Mouse (Mus musculus): Measurements from ENCODE around the gene Dip2b. TPM values are rescaled to one million over a fixed set of nuclear protein-coding genes. Genes with fewer than 3 reads are reported as not detected.

The Dip2b gene
- 1.9 and 2.3 TPM in 2 replicates for polyA plus RNA-seq (2012; rRNA removed)

DNA sequence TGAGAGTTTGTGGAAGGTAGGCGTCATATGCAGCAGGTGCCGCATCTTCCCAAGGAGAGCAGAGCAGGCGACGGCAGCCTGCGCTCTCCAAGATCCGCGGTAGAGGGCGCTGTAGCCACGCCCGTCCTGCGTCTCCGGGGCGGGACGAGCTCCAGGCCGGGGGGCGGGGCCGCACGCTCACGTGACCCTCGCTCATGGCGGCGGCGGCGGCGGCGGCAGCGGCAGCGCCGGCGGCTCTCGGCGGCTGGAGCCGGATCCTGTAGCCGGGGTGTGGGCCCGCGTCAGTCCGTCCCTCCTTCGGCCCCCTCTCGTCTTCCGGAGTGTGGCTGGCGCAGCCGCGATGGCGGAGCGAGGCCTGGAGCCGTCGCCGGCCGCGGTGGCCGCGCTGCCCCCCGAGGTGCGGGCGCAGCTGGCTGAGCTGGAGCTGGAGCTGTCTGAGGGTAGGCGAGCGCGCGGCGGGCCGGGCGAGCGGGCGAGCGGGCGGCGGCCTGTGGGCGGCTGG is at the start of gene Dip2b:
TSS of gene Dip2b (plus strand) at position 195 of the 502 bp plus-strand sequence.

DNA sequence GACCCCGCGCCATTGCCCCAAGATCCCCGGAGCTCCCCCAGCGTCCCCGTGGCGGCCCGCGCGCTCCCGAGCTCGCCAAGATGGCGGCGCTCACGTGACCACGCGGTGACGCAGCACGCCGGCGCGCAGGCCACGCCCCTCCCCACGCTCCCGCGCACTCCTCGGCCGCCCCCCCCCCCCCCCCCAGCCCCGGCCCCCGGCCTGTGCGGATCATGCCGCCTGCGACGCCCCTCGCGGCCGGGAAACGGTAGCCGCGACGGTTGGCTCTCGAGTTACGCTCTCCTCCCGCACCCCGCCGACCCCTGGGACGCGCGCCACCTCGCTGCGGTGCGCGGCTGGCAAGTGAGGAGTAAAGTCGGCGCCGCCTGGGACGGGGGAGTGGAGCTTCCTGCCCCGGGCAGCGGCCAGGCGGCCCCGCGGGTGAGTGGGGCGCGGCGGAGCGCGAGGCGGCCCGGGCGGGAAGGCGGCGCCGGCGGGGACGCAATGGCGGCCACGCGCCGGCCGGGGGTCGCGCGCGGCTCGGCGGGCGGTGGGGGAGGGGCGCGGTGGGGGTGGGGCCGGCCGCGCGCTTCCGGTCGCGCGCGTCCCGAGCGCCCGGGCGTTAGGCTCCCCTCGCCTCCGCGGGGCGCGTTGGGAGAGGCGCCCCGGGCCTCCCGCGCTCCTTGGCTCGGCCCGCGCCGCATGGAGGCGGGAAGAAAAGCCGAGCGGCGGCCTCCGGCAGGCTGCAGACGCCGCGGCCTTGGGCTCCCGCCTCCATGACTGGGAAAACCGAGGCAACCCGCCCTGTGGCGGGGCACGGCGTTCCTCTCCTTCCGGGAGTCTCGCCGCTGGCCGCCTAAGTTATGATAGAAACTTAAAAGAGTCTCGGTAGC is 189.4 kb downstream of the Dip2b start, which contains the start of gene Atf1:
TSS of gene Atf1 (plus strand) at position 157 of the 872 bp plus-strand sequence.

Other genes with a start within 250 kb of the Dip2b start
- 5.5 and 5.8 TPM in 2 replicates for gene Lima1, start 163.2 kb upstream of the Dip2b start, polyA plus RNA-seq (2012; rRNA removed)
- gene Fam186a, start 71.6 kb upstream of the Dip2b start, polyA plus RNA-seq (2012; rRNA removed) = under 0.01 TPM in 1 of 2 replicates, not detected in the other
- gene Larp4, start 68.6 kb upstream of the Dip2b start, polyA plus RNA-seq (2012; rRNA removed) = 11.0 and 12.0 TPM in 2 replicates
- 27.3 and 35.6 TPM in 2 replicates for gene Atf1, start 189.2 kb downstream of the Dip2b start, polyA plus RNA-seq (2012; rRNA removed)
- not detected in 2 replicates for gene Tmprss12, start 242.2 kb downstream of the Dip2b start, polyA plus RNA-seq (2012; rRNA removed)